14 mouse cellular contexts compared by ENCODE assay signal in genomic region chr9:113749356-113749755, GRCm38 (mm10). TPM values are rescaled to one million over a fixed set of nuclear protein-coding genes. Genes with fewer than 3 reads are reported as not detected.
DNase-seq lines count a peak whose midpoint lies in the region; ATAC-seq and TF ChIP-seq lines count a peak whose summit lies in the region.
"Had no signal": no experiment of that assay in that cellular context is flagged by ENCODE, and none has a peak within 500 bp of the region (broad histone marks: within the 10 kb centered on the region; RNA-seq: fewer than 3 reads in every experiment).

No protein-coding gene starts in this region.

- H3K27me3 ChIP-seq in kidney, adult 2 months (replicated peaks; ENCODE audit: control insufficient read depth, insufficient read depth, low read length): no peaks in the 10 kb centered on the region
- no peaks in the 10 kb centered on the region for H3K27me3 ChIP-seq in kidney, embryonic 16.5 days (ENCODE audit: insufficient read depth, low read length)
- no peaks in the 10 kb centered on the region for H3K27me3 ChIP-seq in kidney, postnatal 0 days (ENCODE audit: insufficient read depth, low read length)
- H3K27me3 ChIP-seq: embryonic facial prominence, embryonic 15.5 days had no signal

- no peak overlapping the region; the same call in 1 of the 2 replicates for H3K27ac ChIP-seq in kidney, adult 2 months (ENCODE audit: insufficient read depth, low read depth, low read length)
- H3K27ac ChIP-seq in kidney, embryonic 16.5 days (ENCODE audit: low read length): no peak overlapping the region
- no peak overlapping the region for H3K27ac ChIP-seq in kidney, postnatal 0 days
- H3K27ac ChIP-seq: embryonic facial prominence, embryonic 15.5 days; left cerebral cortex, adult 2 months had no signal

- ATAC-seq in kidney, embryonic 16.5 days (ENCODE audit: low FRiP score, low TSS enrichment): no peak
- ATAC-seq in kidney, postnatal 0 days (replicated peaks; ENCODE audit: low FRiP score, low read depth): no peak
- ATAC-seq: forebrain, postnatal 0 days had no signal

- no peaks in the 10 kb centered on the region for H3K9me3 ChIP-seq in kidney, embryonic 16.5 days (ENCODE audit: low read length)
- H3K9me3 ChIP-seq in kidney, postnatal 0 days (replicated peaks; ENCODE audit: low read length): no peaks in the 10 kb centered on the region
- H3K9me3 ChIP-seq: embryonic facial prominence, embryonic 15.5 days had no signal

- no peak for TF ChIP-seq CTCF in kidney, adult 2 months (conservative IDR thresholded peaks at IDR 0.05; ENCODE audit: insufficient read depth, insufficient read length, low read depth, low read length)
- no peak for TF ChIP-seq CTCF in brain, embryonic 14.5 days (IDR thresholded peaks at IDR 0.05; ENCODE audit: borderline replicate concordance, extremely low read depth, insufficient read depth, insufficient read length)
- no peak for TF ChIP-seq CTCF in kidney, postnatal 0 days (IDR thresholded peaks at IDR 0.05; ENCODE audit: low read depth)

- no peak for TF ChIP-seq POLR2A in kidney, adult 2 months (IDR thresholded peaks at IDR 0.05; ENCODE audit: low read depth, low read length)
- no peak for TF ChIP-seq POLR2A in brain, embryonic 14.5 days (IDR thresholded peaks at IDR 0.05; ENCODE audit: borderline replicate concordance, extremely low read depth, insufficient read depth, insufficient read length, poor library complexity, severe bottlenecking)

- H3K4me3 ChIP-seq in kidney, adult 2 months (ENCODE audit: insufficient read depth, low read depth, low read length): no peak overlapping the region
- H3K4me3 ChIP-seq in kidney, embryonic 16.5 days (ENCODE audit: low read length): no peak overlapping the region
- no peak overlapping the region for H3K4me3 ChIP-seq in kidney, postnatal 0 days (replicated peaks; ENCODE audit: low read depth, low read length)
- H3K4me3 ChIP-seq: embryonic facial prominence, embryonic 15.5 days; left cerebral cortex, adult 2 months had no signal

- 19% methylated on average over 7 of the region's 7 CpGs for WGBS in kidney, adult 2 months
- WGBS in kidney, embryonic 16.5 days: 59% methylated on average over 7 of the region's 7 CpGs
- WGBS in kidney, postnatal 0 days: 46% methylated on average over 7 of the region's 7 CpGs

- DNase-seq in kidney, adult 2 months: peak; percentile 84
- peak; percentile 6 for DNase-seq in brain, embryonic 14.5 days (ENCODE audit: low read depth)
- DNase-seq in kidney, postnatal 0 days (ENCODE audit: low spot score): peak; percentile 45
- peak; percentile 42 for DNase-seq in lung, postnatal 4 days
- DNase-seq in layer of hippocampus, adult 9-10 months (ENCODE audit: low spot score): no peak
- DNase-seq in retina, embryonic 14.5 days (ENCODE audit: low spot score): no peak
- no peak for DNase-seq in embryo, embryonic 9.5 days (ENCODE audit: extremely low spot score)
- DNase-seq: cerebellum, postnatal 14 days; forebrain, postnatal 0 days; liver; right cerebral cortex, postnatal 14 days had no signal

- no peak overlapping the region for H3K4me2 ChIP-seq in kidney, embryonic 16.5 days (replicated peaks; ENCODE audit: low read depth, low read length)
- no peak overlapping the region for H3K4me2 ChIP-seq in kidney, postnatal 0 days (ENCODE audit: low read length)
- H3K4me2 ChIP-seq: embryonic facial prominence, embryonic 15.5 days had no signal

- H3K36me3 ChIP-seq in kidney, adult 2 months (ENCODE audit: control insufficient read depth, insufficient read depth, low read length): no peaks in the 10 kb centered on the region
- peaks cover 6% of the 10 kb centered on the region for H3K36me3 ChIP-seq in kidney, embryonic 16.5 days (ENCODE audit: insufficient read depth, low read length)
- no peaks in the 10 kb centered on the region for H3K36me3 ChIP-seq in kidney, postnatal 0 days (ENCODE audit: insufficient read depth, low read length)
- H3K36me3 ChIP-seq: embryonic facial prominence, embryonic 15.5 days had no signal

- peaks cover 3% of the 10 kb centered on the region; the same call in 1 of the 2 replicates for H3K4me1 ChIP-seq in kidney, adult 2 months (ENCODE audit: control insufficient read depth, insufficient read depth, low read length)
- no peaks in the 10 kb centered on the region; the same call in 1 of the 2 replicates for H3K4me1 ChIP-seq in kidney, embryonic 16.5 days (ENCODE audit: insufficient read depth, low read length)
- no peaks in the 10 kb centered on the region for H3K4me1 ChIP-seq in kidney, postnatal 0 days (replicated peaks; ENCODE audit: insufficient read depth, low read length)
- H3K4me1 ChIP-seq: embryonic facial prominence, embryonic 15.5 days had no signal

- H3K9ac ChIP-seq in kidney, embryonic 16.5 days (replicated peaks; ENCODE audit: low read length): no peak overlapping the region
- H3K9ac ChIP-seq in kidney, postnatal 0 days (ENCODE audit: low read depth, low read length): no peak overlapping the region
- H3K9ac ChIP-seq: embryonic facial prominence, embryonic 15.5 days; forebrain, postnatal 0 days had no signal

RNA-seq across cellular contexts. Expression of gene Clasp2, which starts 8.1 kb away (rescaled TPM):
- polyA plus RNA-seq in kidney, adult 2 months (2012; rRNA removed): 8.3 and 9.1 TPM in 2 replicates
- polyA plus RNA-seq in kidney, embryonic 16.5 days (2015; fragmentation: Nextera tagmentation; extraction: Ambion mirVana): 23.0 and 24.4 TPM in 2 replicates
- 107 and 135 TPM in 2 replicates for polyA plus RNA-seq in brain, embryonic 14.5 days (2012; rRNA removed)
- polyA plus RNA-seq in kidney, postnatal 0 days (2015; fragmentation: Nextera tagmentation; extraction: Ambion mirVana): 12.7 and 14.5 TPM in 2 replicates

RNA-seq across cellular contexts. Expression of gene Pdcd6ip, which starts 41.3 kb away (rescaled TPM):
- polyA plus RNA-seq in kidney, adult 2 months (2012; rRNA removed): 59.9 and 69.9 TPM in 2 replicates
- polyA plus RNA-seq in kidney, embryonic 16.5 days (2015; fragmentation: Nextera tagmentation; extraction: Ambion mirVana): 86.6 and 96.8 TPM in 2 replicates
- 42.9 and 46.2 TPM in 2 replicates for polyA plus RNA-seq in brain, embryonic 14.5 days (2012; rRNA removed)
- 69.1 and 71.9 TPM in 2 replicates for polyA plus RNA-seq in kidney, postnatal 0 days (2015; fragmentation: Nextera tagmentation; extraction: Ambion mirVana)

Comparison
In these comparisons a context has a peak if more than half of its experiments do, and no peak if none do; other contexts are left out.
1. DNase-seq: peak in kidney, adult 2 months (single experiment), brain, embryonic 14.5 days (single experiment), kidney, postnatal 0 days (single experiment) and lung, postnatal 4 days (2 of 2); none in layer of hippocampus, adult 9-10 months (single experiment), retina, embryonic 14.5 days (single experiment) and embryo, embryonic 9.5 days (single experiment).